Mouse (Mus musculus) right cerebral cortex, adult 18-20 months (tissue): ENCODE results near the gene Wipf3.

Experiments used
- DNase-seq: peaks from one replicate; pipeline ENCODE4 v3.0.0; 2022; ENCODE audit warnings: mixed read lengths

Wipf3 gene

GRCm38 (mm10) chr6:54429447-54430194, at the start of gene Wipf3:
Wipf3 (plus strand) TSS chr6:54429603.
- DNase-seq: peak; percentile 69

GRCm38 (mm10) chr6:54382636-54383035, 46.8 kb upstream of the Wipf3 start:
- no peak for DNase-seq

GRCm38 (mm10) chr6:54383893-54384524, 45.4 kb upstream of the Wipf3 start:
- no peak for DNase-seq

- DNase-seq: no peak
These were observed 44.6 kb upstream of the Wipf3 start for GRCm38 (mm10) chr6:54384777-54385176.

GRCm38 (mm10) chr6:54386429-54386828, 43.0 kb upstream of the Wipf3 start:
- peak; percentile 44 for DNase-seq

GRCm38 (mm10) chr6:54387044-54387443, 42.4 kb upstream of the Wipf3 start:
- DNase-seq: no peak

GRCm38 (mm10) chr6:54387751-54388150, 41.7 kb upstream of the Wipf3 start:
- peak; percentile 57 for DNase-seq

- no peak for DNase-seq
These were observed 40.6 kb upstream of the Wipf3 start for GRCm38 (mm10) chr6:54388690-54389275.

- no peak for DNase-seq
These were observed 37.6 kb upstream of the Wipf3 start for GRCm38 (mm10) chr6:54391765-54392164.

GRCm38 (mm10) chr6:54393886-54394285, 35.5 kb upstream of the Wipf3 start:
- DNase-seq: no peak

GRCm38 (mm10) chr6:54399194-54399923, 30.0 kb upstream of the Wipf3 start:
- no peak for DNase-seq

- DNase-seq: no peak
These were observed 27.9 kb upstream of the Wipf3 start for GRCm38 (mm10) chr6:54401503-54401902.

GRCm38 (mm10) chr6:54404916-54405315, 24.5 kb upstream of the Wipf3 start:
- no peak for DNase-seq

- no peak for DNase-seq
These were observed 23.3 kb upstream of the Wipf3 start for GRCm38 (mm10) chr6:54406116-54406515.

GRCm38 (mm10) chr6:54409271-54409670, 20.1 kb upstream of the Wipf3 start:
- DNase-seq: no peak

GRCm38 (mm10) chr6:54410451-54410850, 19.0 kb upstream of the Wipf3 start:
- DNase-seq: no peak

GRCm38 (mm10) chr6:54411591-54411990, 17.8 kb upstream of the Wipf3 start:
- DNase-seq: no peak

GRCm38 (mm10) chr6:54412879-54413278, 16.5 kb upstream of the Wipf3 start:
- no peak for DNase-seq

- DNase-seq: no peak
These were observed 4.2 kb upstream of the Wipf3 start for GRCm38 (mm10) chr6:54425230-54425629.

- DNase-seq: no peak
These were observed 455 bp upstream of the Wipf3 start for GRCm38 (mm10) chr6:54428850-54429446.

GRCm38 (mm10) chr6:54430221-54430620, 818 bp downstream of the Wipf3 start:
- no peak for DNase-seq

GRCm38 (mm10) chr6:54431761-54432160, 2.4 kb downstream of the Wipf3 start:
- DNase-seq: peak; percentile 92

- DNase-seq: no peak
These were observed 2.8 kb downstream of the Wipf3 start for GRCm38 (mm10) chr6:54432191-54432590.
